Mouse (Mus musculus) kidney, adult 18-20 months (tissue): ENCODE data around the gene Gm42957.
A peak's percentile ranks its signal among the peaks of the same experiment; 100 is the strongest.
"Not testable (repeated sequence)": the region's sequence is repeated elsewhere in the genome, so short reads cannot be mapped to it uniquely, and the experiment has no call there.

Source experiments
- DNase-seq: peaks from one replicate; pipeline ENCODE4 v3.0.0; 2021

The Gm42957 gene

GRCm38 (mm10) chr3:96629729-96630600, 5.3 kb upstream of the Gm42957 start, which contains the start of gene Rbm8a:
TSS of gene Rbm8a (plus strand) at chr3:96629933.
- DNase-seq = peak; percentile 98

GRCm38 (mm10) chr3:96632058-96632457, 3.2 kb upstream of the Gm42957 start:
- no peak for DNase-seq

GRCm38 (mm10) chr3:96634015-96634414, 1.3 kb upstream of the Gm42957 start:
- no peak for DNase-seq

GRCm38 (mm10) chr3:96635906-96636305, 632 bp downstream of the Gm42957 start:
- no peak for DNase-seq

- DNase-seq = no peak
Measured at GRCm38 (mm10) chr3:96636448-96636847, 1.2 kb downstream of the Gm42957 start.

- DNase-seq = peak; percentile 79
Measured at GRCm38 (mm10) chr3:96639219-96639618, 3.9 kb downstream of the Gm42957 start.

GRCm38 (mm10) chr3:96645018-96645649, 9.9 kb downstream of the Gm42957 start, which contains the start of gene Itga10:
TSS of gene Itga10 (plus strand) at chr3:96645584.
- DNase-seq = peak; percentile 34

- no peak for DNase-seq
Measured at GRCm38 (mm10) chr3:96647365-96647764, 12.1 kb downstream of the Gm42957 start.

GRCm38 (mm10) chr3:96660901-96661300, 25.6 kb downstream of the Gm42957 start:
- DNase-seq = no peak

GRCm38 (mm10) chr3:96662731-96663316, 27.6 kb downstream of the Gm42957 start:
- DNase-seq = no peak

- DNase-seq = peak; percentile 86
Measured at GRCm38 (mm10) chr3:96663432-96664239, 28.4 kb downstream of the Gm42957 start.

- not testable (repeated sequence) for DNase-seq
Measured at GRCm38 (mm10) chr3:96665732-96666363, 30.6 kb downstream of the Gm42957 start.

- peak; percentile 38 for DNase-seq
Measured at GRCm38 (mm10) chr3:96666916-96667315, 31.6 kb downstream of the Gm42957 start.

- DNase-seq = peak; percentile 46
Measured at GRCm38 (mm10) chr3:96667316-96667715, 32.0 kb downstream of the Gm42957 start.

GRCm38 (mm10) chr3:96668424-96669067, 33.3 kb downstream of the Gm42957 start:
- DNase-seq = no peak

GRCm38 (mm10) chr3:96669727-96670468, 34.6 kb downstream of the Gm42957 start, which contains the start of gene Ankrd35:
TSS of gene Ankrd35 (plus strand) at chr3:96670131.
- peak; percentile 81 for DNase-seq

- no peak for DNase-seq
Measured at GRCm38 (mm10) chr3:96671519-96671918, 36.2 kb downstream of the Gm42957 start.

GRCm38 (mm10) chr3:96673514-96673913, 38.2 kb downstream of the Gm42957 start:
- no peak for DNase-seq

GRCm38 (mm10) chr3:96674442-96674841, 39.2 kb downstream of the Gm42957 start:
- no peak for DNase-seq

GRCm38 (mm10) chr3:96675171-96675570, 39.9 kb downstream of the Gm42957 start:
- DNase-seq = no peak

GRCm38 (mm10) chr3:96675690-96676089, 40.4 kb downstream of the Gm42957 start:
- DNase-seq = no peak
